Mouse (Mus musculus) heart, postnatal 0 days (tissue): ENCODE data around the gene Btaf1. TPM values are rescaled to one million over a fixed set of nuclear protein-coding genes. Genes with fewer than 3 reads are reported as not detected.
"Not testable (repeated sequence)": the region's sequence is repeated elsewhere in the genome, so short reads cannot be mapped to it uniquely, and the experiment has no call there.

Experiments
- ATAC-seq: fragments of 200-750 bp; cut with Nextera tagmentation; 2 replicates; pipeline ENCODE4 v1.8.0; 2017; ENCODE audit warnings: low read depth, moderate number of reproducible peaks, moderate library complexity; ENCODE audit not compliant: insufficient read depth
- DNase-seq: peaks from one replicate; pipeline ENCODE4 v3.0.0-alpha.2; 2016; ENCODE audit warnings: low spot score
- H3K27ac ChIP-seq: fragments of 300-500 bp; sonication (generic); 2 replicates; pipeline ENCODE4 v1.5.1; 2014; ENCODE audit warnings: low read depth, mild to moderate bottlenecking
- H3K27me3 ChIP-seq: fragments of 300-500 bp; sonication (generic); 2 replicates; pipeline ENCODE4 v1.6.1; 2014; ENCODE audit warnings: low read length, mixed read lengths; ENCODE audit not compliant: control insufficient read depth, insufficient read depth
- H3K36me3 ChIP-seq: fragments of 300-500 bp; sonication (generic); replicated peaks from 2 replicates; pipeline ENCODE4 v1.6.1; 2014; ENCODE audit warnings: low read length, mixed read lengths; ENCODE audit not compliant: control insufficient read depth, insufficient read depth
- H3K4me1 ChIP-seq: fragments of 300-500 bp; sonication (generic); 2 replicates; pipeline ENCODE4 v1.6.1; 2014; ENCODE audit warnings: antibody characterized with exemption; ENCODE audit not compliant: control insufficient read depth, insufficient read depth
- H3K4me2 ChIP-seq: fragments of 300-500 bp; sonication (generic); 2 replicates; pipeline ENCODE4 v1.6.1; 2014; ENCODE audit warnings: low read depth, mild to moderate bottlenecking, low read length, moderate library complexity
- H3K4me3 ChIP-seq: fragments of 300-500 bp; sonication (generic); 2 replicates; pipeline ENCODE4 v1.5.1; 2014; ENCODE audit warnings: low read depth, low read length
- H3K9ac ChIP-seq: fragments of 300-500 bp; sonication (generic); replicated peaks from 2 replicates; pipeline ENCODE4 v1.6.1; 2014; ENCODE audit warnings: low read depth, low read length, mixed read lengths
- H3K9me3 ChIP-seq: fragments of 300-500 bp; sonication (generic); replicated peaks from 2 replicates; pipeline ENCODE4 v1.6.1; 2016; ENCODE audit warnings: low read length; ENCODE audit not compliant: control insufficient read depth
- CTCF ChIP-seq: IDR thresholded peaks from 2 replicates; pipeline ENCODE4 v1.5.1; 2016; ENCODE audit warnings: antibody characterized with exemption, control low read depth, low read depth
- EP300 ChIP-seq: IDR thresholded peaks from 2 replicates; pipeline ENCODE4 v1.6.1; 2016; ENCODE audit warnings: antibody characterized with exemption, low read depth
- WGBS: fragments of 180-500 bp; shearing (Covaris S2); extraction: QIAGEN DNeasy Blood & Tissue Kit; methylation state at CpG from one replicate; pipeline ENCODE4 v1.1.7; 2014; 5-methylcytosine and 5-hydroxymethylcytosine counted together
- polyA plus RNA-seq: library from polyadenylated mRNA; unstranded; fragments of >200 nt; fragmentation: Nextera tagmentation; extraction: Ambion mirVana; gene quantifications from 2 replicates; pipeline ENCODE4 v1.2.1, GENCODE M21; 2015
- total RNA-seq: library from RNA; depleted of rRNA; stranded (reverse); fragments of >200 nt; gene quantifications from 2 replicates; pipeline ENCODE4 v1.2.3, GENCODE M21; 2014; ENCODE audit warnings: low replicate concordance

The Btaf1 gene
- total and polyA plus RNA-seq, 2 experiments from 2014 or later: 2.9 to 12.6 TPM

- Histone ChIP-seq H3K4me3 (no peak overlapping the region), H3K27me3 (no peaks in the 10 kb centered on the region), H3K9me3 (no peaks in the 10 kb centered on the region), H3K4me2 (no peak overlapping the region), H3K4me1 (no peaks in the 10 kb centered on the region), H3K27ac (no peak overlapping the region), H3K36me3 (peaks cover 52% of the 10 kb centered on the region), H3K9ac (no peak overlapping the region)
- TF ChIP-seq EP300 (no peak), CTCF (no peak)
- no peak for ATAC-seq
- 98% methylated on average over 1 of the region's 1 CpGs for WGBS
- no peak for DNase-seq
Measured at GRCm38 (mm10) chr19:36961320-36961719, 35.4 kb downstream of the Btaf1 start.

DNA sequence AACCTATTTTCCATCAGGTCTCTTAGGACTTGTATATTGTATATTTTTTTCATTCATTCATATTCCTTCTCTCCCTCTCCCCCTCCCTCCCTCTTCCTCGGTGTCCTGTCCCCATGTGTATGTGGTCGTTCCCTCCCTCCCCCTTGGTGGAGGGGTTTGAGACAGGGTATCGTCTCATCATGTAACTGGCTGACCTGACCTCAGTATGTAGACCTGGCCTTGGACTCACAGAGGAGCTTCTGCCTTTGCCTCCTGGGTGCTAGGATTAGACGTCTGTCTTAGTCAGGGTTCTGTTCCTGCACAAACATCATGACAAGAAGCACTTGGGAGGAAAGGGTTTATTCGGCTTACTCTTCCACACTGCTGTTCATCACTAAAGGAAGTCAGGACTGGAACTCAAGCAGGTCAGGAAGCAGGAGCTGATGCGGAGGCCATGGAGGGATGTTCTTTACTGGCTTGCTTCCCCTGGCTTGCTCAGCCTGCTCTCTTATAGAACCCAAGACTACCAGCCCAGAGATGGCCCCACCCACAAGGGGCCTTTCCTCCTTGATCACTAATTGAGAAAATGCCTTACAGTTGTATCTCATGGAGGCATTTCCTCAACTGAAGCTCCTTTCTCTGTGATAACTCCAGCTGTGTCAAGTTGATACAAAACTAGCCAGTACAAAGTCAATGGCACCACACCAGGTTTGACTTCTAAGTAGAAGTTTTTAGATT, 36.8 kb downstream of the Btaf1 start:
- not testable (repeated sequence) for H3K4me1 ChIP-seq, H3K4me3 ChIP-seq, H3K9me3 ChIP-seq, DNase-seq, H3K27me3 ChIP-seq, H3K9ac ChIP-seq, H3K27ac ChIP-seq, H3K4me2 ChIP-seq, ATAC-seq
- 89% methylated on average over 6 of the region's 6 CpGs for WGBS
- peaks cover 53% of the 10 kb centered on the region for H3K36me3 ChIP-seq

- no peak overlapping the region for H3K27ac ChIP-seq
- H3K27me3 ChIP-seq: no peaks in the 10 kb centered on the region
- no peak overlapping the region for H3K9ac ChIP-seq
- WGBS: 83% methylated on average over 5 of the region's 5 CpGs
- H3K36me3 ChIP-seq: peaks cover 81% of the 10 kb centered on the region
- TF ChIP-seq EP300: no peak
- TF ChIP-seq CTCF: no peak
- ATAC-seq (no peak), DNase-seq (no peak)
- H3K4me3 ChIP-seq: no peak overlapping the region
- H3K9me3 ChIP-seq: no peaks in the 10 kb centered on the region
- H3K4me2 ChIP-seq: no peak overlapping the region
- no peaks in the 10 kb centered on the region for H3K4me1 ChIP-seq
Measured at GRCm38 (mm10) chr19:37004557-37004956, 78.7 kb downstream of the Btaf1 start.

DNA sequence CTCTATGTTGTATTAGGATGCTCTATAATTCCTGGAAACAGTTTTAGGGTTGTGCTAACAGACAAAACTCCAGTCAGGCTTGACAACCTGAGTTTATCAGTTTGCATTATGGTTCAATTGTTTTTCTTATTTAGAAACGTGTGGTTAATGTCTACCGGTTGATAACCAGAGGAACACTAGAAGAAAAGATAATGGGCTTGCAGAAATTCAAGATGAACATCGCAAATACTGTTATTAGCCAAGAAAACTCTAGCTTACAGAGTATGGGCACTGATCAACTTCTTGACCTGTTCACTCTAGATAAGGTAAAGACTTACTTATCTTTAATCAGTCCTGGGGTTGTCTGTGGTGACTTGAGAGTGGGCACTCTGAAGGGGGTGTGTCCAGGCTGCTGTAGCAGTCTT, 84.0 kb downstream of the Btaf1 start:
- TF ChIP-seq CTCF (no peak), EP300 (no peak)
- no peak overlapping the region for H3K9ac ChIP-seq
- H3K4me2 ChIP-seq: no peak overlapping the region
- ATAC-seq: no peak
- no peak overlapping the region for H3K27ac ChIP-seq
- H3K4me3 ChIP-seq: no peak overlapping the region
- peaks cover 77% of the 10 kb centered on the region for H3K36me3 ChIP-seq
- H3K27me3 ChIP-seq: no peaks in the 10 kb centered on the region
- H3K4me1 ChIP-seq: no peaks in the 10 kb centered on the region
- H3K9me3 ChIP-seq: no peaks in the 10 kb centered on the region
- no peak for DNase-seq
- whole genome bisulfite sequencing: 74% methylated on average over 3 of the region's 3 CpGs

GRCm38 (mm10) chr19:37013461-37013860, 87.6 kb downstream of the Btaf1 start:
- Histone ChIP-seq H3K9ac (no peak overlapping the region), H3K4me3 (no peak overlapping the region), H3K27me3 (no peaks in the 10 kb centered on the region), H3K4me2 (no peak overlapping the region), H3K4me1 (no peaks in the 10 kb centered on the region), H3K36me3 (peaks cover 47% of the 10 kb centered on the region), H3K9me3 (0 out of 2 replicates have a peak, but pooled peaks cover 9% of the 10 kb centered on the region), H3K27ac (no peak overlapping the region)
- TF ChIP-seq EP300 (no peak), CTCF (no peak)
- DNase-seq (no peak), ATAC-seq (no peak)
- 89% methylated on average over 6 of the region's 6 CpGs for WGBS
